Mouse (Mus musculus) intestine, embryonic 15.5 days (tissue): ENCODE data around the gene Styx. TPM values are rescaled to one million over a fixed set of nuclear protein-coding genes. Genes with fewer than 3 reads are reported as not detected.
A peak's percentile ranks its signal among the peaks of the same experiment; 100 is the strongest.
"Not testable (repeated sequence)": the region's sequence is repeated elsewhere in the genome, so short reads cannot be mapped to it uniquely, and the experiment has no call there.

Experiments used
- ATAC-seq: fragments of 200-750 bp; cut with Nextera tagmentation; 2 replicates; pipeline ENCODE4 v1.8.0; 2017; ENCODE audit warnings: moderate TSS enrichment, moderate library complexity
- H3K27ac ChIP-seq: fragments of 300-500 bp; sonication (generic); 2 replicates; pipeline ENCODE4 v1.5.1; 2015; ENCODE audit warnings: mild to moderate bottlenecking, inconsistent platforms
- H3K27me3 ChIP-seq: fragments of 300-500 bp; sonication (generic); replicated peaks from 2 replicates; pipeline ENCODE4 v1.6.1; 2015; ENCODE audit warnings: inconsistent platforms
- H3K36me3 ChIP-seq: fragments of 300-500 bp; sonication (generic); 2 replicates; pipeline ENCODE4 v1.6.1; 2015; ENCODE audit warnings: inconsistent platforms
- H3K4me1 ChIP-seq: fragments of 300-500 bp; sonication (generic); replicated peaks from 2 replicates; pipeline ENCODE4 v1.6.1; 2015; ENCODE audit warnings: inconsistent platforms
- H3K4me2 ChIP-seq: fragments of 300-500 bp; sonication (generic); replicated peaks from 2 replicates; pipeline ENCODE4 v1.6.1; 2015; ENCODE audit warnings: mild to moderate bottlenecking, inconsistent platforms
- H3K4me3 ChIP-seq: fragments of 300-500 bp; sonication (generic); replicated peaks from 2 replicates; pipeline ENCODE4 v1.5.1; 2015; ENCODE audit warnings: inconsistent platforms
- H3K9ac ChIP-seq: fragments of 300-500 bp; sonication (generic); 2 replicates; pipeline ENCODE4 v1.6.1; 2015; ENCODE audit warnings: inconsistent platforms
- H3K9me3 ChIP-seq: fragments of 300-500 bp; sonication (generic); 2 replicates; pipeline ENCODE4 v1.6.1; 2016; ENCODE audit warnings: inconsistent platforms
- whole genome bisulfite sequencing: fragments of 180-500 bp; shearing (Covaris S2); methylation state at CpG from one replicate; pipeline ENCODE4 v1.1.7; 2015; 5-methylcytosine and 5-hydroxymethylcytosine counted together
- polyA plus RNA-seq: library from polyadenylated mRNA; unstranded; fragments of >200 nt; fragmentation: Nextera tagmentation; extraction: Ambion mirVana; gene quantifications from 2 replicates; pipeline ENCODE4 v1.2.1, GENCODE M21; 2015

Styx gene
- polyA plus RNA-seq, 1 experiment from 2014 or later: 52.6 TPM

DNA sequence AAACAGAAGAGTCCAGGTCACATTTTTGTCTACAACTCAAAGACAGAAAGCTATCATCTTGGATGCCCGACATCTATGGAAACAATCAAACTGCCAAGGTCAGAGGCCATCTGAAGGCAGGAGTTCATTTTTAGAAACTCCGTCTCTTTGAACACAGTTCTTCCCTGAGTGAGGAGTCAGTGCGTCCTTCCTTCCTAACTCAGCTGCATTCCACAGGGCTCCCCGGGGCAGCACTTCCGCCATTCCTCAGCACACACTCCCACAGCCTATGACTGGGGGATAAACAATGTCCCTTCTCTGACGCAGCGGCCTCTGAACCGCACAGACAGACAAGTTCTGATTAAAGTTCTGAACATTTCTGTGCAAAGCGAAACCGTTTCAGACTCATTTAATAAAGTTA lies 112.7 kb downstream of the Styx start:
- 13% methylated on average over 10 of the region's 10 CpGs for WGBS
- no peaks in the 10 kb centered on the region for H3K27me3 ChIP-seq
- peak overlapping the region; percentile 12; the same call in 1 of the 2 replicates for H3K4me2 ChIP-seq
- peak; percentile 89 for ATAC-seq
- no peak overlapping the region for H3K4me3 ChIP-seq
- peak overlapping the region; percentile 52 for H3K27ac ChIP-seq
- no peak overlapping the region; the same call in 1 of the 2 replicates for H3K9ac ChIP-seq
- no peaks in the 10 kb centered on the region for H3K9me3 ChIP-seq
- H3K36me3 ChIP-seq: peaks cover 18% of the 10 kb centered on the region
- H3K4me1 ChIP-seq: peaks cover 8% of the 10 kb centered on the region; the same call in 1 of the 2 replicates

DNA sequence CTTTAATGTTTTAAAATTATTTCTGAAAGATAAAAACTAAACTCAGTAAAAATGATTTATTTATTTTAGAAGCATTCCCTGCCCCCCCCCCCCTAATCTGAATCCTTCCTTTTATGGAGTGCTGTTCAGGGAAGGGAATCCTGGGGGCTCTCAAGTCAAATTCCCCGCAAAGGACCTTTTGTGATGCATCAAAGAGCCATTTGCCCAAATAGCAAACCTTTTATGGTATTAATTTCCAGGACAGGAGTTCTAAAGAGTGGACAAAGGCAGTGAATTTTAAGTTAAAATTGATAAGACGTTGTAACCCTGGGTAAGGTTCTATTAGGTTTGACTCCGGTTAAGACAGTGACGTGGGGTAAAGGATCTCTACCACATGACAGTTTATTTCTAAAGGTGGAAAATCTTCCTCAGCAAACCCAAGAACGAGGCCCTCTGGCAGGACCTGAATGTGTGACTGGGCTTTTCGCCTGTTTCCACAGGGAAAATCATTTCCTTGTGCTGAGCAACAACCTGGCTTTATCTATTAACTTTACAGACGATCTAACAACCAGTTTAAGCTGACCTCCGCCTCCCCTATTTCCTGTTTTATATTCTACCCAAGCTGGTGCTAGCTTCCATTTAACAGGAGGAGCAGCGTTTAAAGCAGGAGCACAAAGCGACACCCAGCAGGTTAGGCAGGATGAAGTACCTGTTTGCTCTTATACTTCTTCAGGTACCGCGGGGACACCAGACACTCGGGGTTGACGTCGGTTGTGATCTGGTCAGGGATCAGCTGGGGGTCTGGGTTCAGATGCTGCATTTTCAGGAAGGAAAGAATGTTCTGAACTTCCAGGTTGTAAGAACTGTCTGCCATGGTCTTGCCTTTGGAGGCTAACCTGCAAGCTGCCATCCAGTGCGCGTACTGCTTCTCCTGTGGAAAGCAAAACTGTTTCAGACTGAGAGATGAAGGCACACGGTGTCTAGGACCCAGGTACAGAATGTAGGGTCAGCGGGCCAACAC lies 113.4 kb downstream of the Styx start:
- H3K36me3 ChIP-seq: peaks cover 21% of the 10 kb centered on the region
- H3K9ac ChIP-seq: no peak overlapping the region

DNA sequence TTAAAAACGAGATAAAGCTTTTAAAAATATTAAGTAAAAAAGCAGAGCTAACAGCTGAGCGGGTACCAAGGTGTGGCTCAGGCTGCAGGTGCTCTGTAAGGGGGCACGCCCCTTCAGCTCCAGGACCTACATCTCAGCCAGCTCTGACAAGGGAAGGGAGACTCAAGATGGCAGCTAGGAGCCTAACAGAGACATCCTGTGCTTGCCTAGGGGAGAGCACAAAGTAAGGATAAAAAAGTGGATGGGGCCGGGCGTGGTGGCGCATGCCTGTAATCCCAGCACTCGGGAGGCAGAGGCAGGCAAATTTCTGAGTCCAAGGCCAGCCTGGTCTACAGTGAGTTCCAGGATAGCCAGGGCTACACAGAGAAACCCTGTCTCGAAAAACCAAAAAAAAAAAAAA lies 115.5 kb downstream of the Styx start:
- H3K36me3 ChIP-seq: peaks cover 20% of the 10 kb centered on the region
- not testable (repeated sequence) for H3K9ac ChIP-seq, H3K4me3 ChIP-seq, H3K4me2 ChIP-seq, H3K4me1 ChIP-seq, H3K9me3 ChIP-seq, ATAC-seq, H3K27me3 ChIP-seq, H3K27ac ChIP-seq
- WGBS: 95% methylated on average over 7 of the region's 8 CpGs

More for the DNA sequence above, 113.4 kb downstream of the Styx start:
- no peak overlapping the region for H3K4me3 ChIP-seq
- 66% methylated on average over 19 of the region's 19 CpGs for WGBS
- H3K27ac ChIP-seq: peak overlapping the region; percentile 19
- peak; percentile 39; the same call in 1 of the 2 replicates for ATAC-seq
- no peaks in the 10 kb centered on the region for H3K27me3 ChIP-seq
- H3K9me3 ChIP-seq: no peaks in the 10 kb centered on the region
- peaks cover 8% of the 10 kb centered on the region; the same call in 1 of the 2 replicates for H3K4me1 ChIP-seq
- no peak overlapping the region for H3K4me2 ChIP-seq

DNA sequence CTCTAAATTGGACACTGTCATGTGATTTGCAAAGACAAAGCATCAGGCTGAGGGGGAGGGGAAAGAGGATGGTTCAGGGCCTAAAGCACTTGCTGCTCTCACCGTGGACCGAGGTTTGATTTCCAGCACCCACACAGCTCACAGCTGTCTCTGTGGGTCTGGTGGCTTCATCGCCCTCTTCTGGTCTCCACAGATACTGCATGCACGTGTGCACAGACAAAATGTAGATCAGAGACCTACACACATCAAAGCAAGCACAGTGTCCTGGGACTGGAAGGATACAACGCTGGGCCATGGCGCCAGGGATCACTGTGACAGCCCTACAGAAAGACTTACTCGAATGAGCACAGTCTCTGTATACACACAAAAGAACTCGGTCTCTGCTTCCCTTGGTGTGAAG lies 118.6 kb downstream of the Styx start:
- Histone ChIP-seq H3K27me3 (no peaks in the 10 kb centered on the region), H3K27ac (no peak overlapping the region), H3K36me3 (peaks cover 16% of the 10 kb centered on the region), H3K9ac (no peak overlapping the region), H3K4me3 (no peak overlapping the region), H3K9me3 (no peaks in the 10 kb centered on the region), H3K4me2 (no peak overlapping the region), H3K4me1 (no peaks in the 10 kb centered on the region)
- ATAC-seq: no peak
- whole genome bisulfite sequencing: 93% methylated on average over 8 of the region's 8 CpGs

Other genes starting within 250 kb of the Styx start
- gene Gpr137c, start 131.4 kb upstream of the Styx start, polyA plus RNA-seq: 1.4 and 1.5 TPM in 2 replicates
- 10.4 and 11.7 TPM in 2 replicates for gene Txndc16, start 130.8 kb upstream of the Styx start, polyA plus RNA-seq
- 56.1 and 73.9 TPM in 2 replicates for gene Ero1l, start 32.3 kb upstream of the Styx start, polyA plus RNA-seq
- 129 and 148 TPM in 2 replicates for gene Psmc6, start 21.3 kb upstream of the Styx start, polyA plus RNA-seq
- gene Gnpnat1, start 53.8 kb downstream of the Styx start, polyA plus RNA-seq: 60.0 and 69.2 TPM in 2 replicates
- 163 and 169 TPM in 2 replicates for gene Fermt2, start 179.0 kb downstream of the Styx start, polyA plus RNA-seq